Mouse (Mus musculus) embryonic facial prominence, embryonic 10.5 days (tissue): ENCODE results near the gene Lrrc8a. TPM values are rescaled to one million over a fixed set of nuclear protein-coding genes. Genes with fewer than 3 reads are reported as not detected.

Experiments
- DNase-seq: peaks from one replicate; pipeline ENCODE4 v3.0.0-alpha.2; 2017; ENCODE audit warnings: low spot score
- H3K27ac ChIP-seq: fragments of 300-500 bp; sonication (generic); replicated peaks from 2 replicates; pipeline ENCODE4 v1.5.1; 2016; ENCODE audit warnings: mild to moderate bottlenecking
- H3K27me3 ChIP-seq: fragments of 300-500 bp; sonication (generic); replicated peaks from 2 replicates; pipeline ENCODE4 v1.6.1; 2016; ENCODE audit warnings: low read depth, mild to moderate bottlenecking; ENCODE audit not compliant: poor library complexity, severe bottlenecking
- H3K36me3 ChIP-seq: fragments of 300-500 bp; sonication (generic); replicated peaks from 2 replicates; pipeline ENCODE4 v1.6.1; 2016; ENCODE audit warnings: mild to moderate bottlenecking, moderate library complexity
- H3K4me1 ChIP-seq: fragments of 300-500 bp; sonication (generic); 2 replicates; pipeline ENCODE4 v1.6.1; 2016
- H3K4me3 ChIP-seq: fragments of 300-500 bp; sonication (generic); 2 replicates; pipeline ENCODE4 v1.5.1; 2016; ENCODE audit warnings: mild to moderate bottlenecking, moderate library complexity
- H3K9me3 ChIP-seq: fragments of 300-500 bp; sonication (generic); 2 replicates; pipeline ENCODE4 v1.6.1; 2016; ENCODE audit warnings: mild to moderate bottlenecking
- WGBS: fragments of 180-500 bp; shearing (Covaris S2); methylation state at CpG from one replicate; pipeline ENCODE4 v1.1.7; 2016; 5-methylcytosine and 5-hydroxymethylcytosine counted together
- polyA plus RNA-seq: library from polyadenylated mRNA; unstranded; fragments of >200 nt; fragmentation: Nextera tagmentation; extraction: Ambion mirVana; gene quantifications from 2 replicates; pipeline ENCODE4 v1.2.1, GENCODE M21; 2016

Lrrc8a gene
- polyA plus RNA-seq, 1 experiment from 2014 or later = 47.5 TPM

- H3K4me1 ChIP-seq = peaks cover 35% of the 10 kb centered on the region
- H3K27ac ChIP-seq = peak overlapping the region; percentile 86
- 15% methylated on average over 4 of the region's 4 CpGs for WGBS
- peak overlapping the region; percentile 36 for H3K4me3 ChIP-seq
- H3K36me3 ChIP-seq = peaks cover 45% of the 10 kb centered on the region
- DNase-seq = peak; percentile 62
- no peaks in the 10 kb centered on the region for H3K9me3 ChIP-seq
- H3K27me3 ChIP-seq = no peaks in the 10 kb centered on the region
Observed at GRCm38 (mm10) chr2:30266392-30266941, 29.0 kb downstream of the Lrrc8a start.

- Histone ChIP-seq H3K9me3 (no peaks in the 10 kb centered on the region), H3K4me1 (peaks cover 35% of the 10 kb centered on the region), H3K36me3 (peaks cover 35% of the 10 kb centered on the region), H3K4me3 (no peak overlapping the region), H3K27ac (no peak overlapping the region), H3K27me3 (no peaks in the 10 kb centered on the region)
- no peak for DNase-seq
- WGBS = 95% methylated on average over 2 of the region's 2 CpGs
Observed at GRCm38 (mm10) chr2:30267466-30267865, 30.0 kb downstream of the Lrrc8a start.

GRCm38 (mm10) chr2:30268371-30268770 is 30.9 kb downstream of the Lrrc8a start:
- 56% methylated on average over 4 of the region's 4 CpGs for WGBS
- H3K36me3 ChIP-seq = peaks cover 32% of the 10 kb centered on the region

GRCm38 (mm10) chr2:30269241-30269990 is 31.9 kb downstream of the Lrrc8a start:
- DNase-seq = no peak
- H3K27ac ChIP-seq = peak overlapping the region; percentile 41; the same call in 1 of the 2 replicates
- no peaks in the 10 kb centered on the region for H3K27me3 ChIP-seq
- H3K9me3 ChIP-seq = no peaks in the 10 kb centered on the region
- WGBS = 90% methylated on average over 17 of the region's 17 CpGs
- H3K4me3 ChIP-seq = no peak overlapping the region
- peaks cover 31% of the 10 kb centered on the region for H3K4me1 ChIP-seq
- peaks cover 21% of the 10 kb centered on the region for H3K36me3 ChIP-seq

More at GRCm38 (mm10) chr2:30268371-30268770, 30.9 kb downstream of the Lrrc8a start:
- H3K4me1 ChIP-seq = peaks cover 32% of the 10 kb centered on the region
- H3K9me3 ChIP-seq = no peaks in the 10 kb centered on the region
- no peak overlapping the region for H3K4me3 ChIP-seq
- H3K27me3 ChIP-seq = no peaks in the 10 kb centered on the region
- DNase-seq = no peak
- no peak overlapping the region for H3K27ac ChIP-seq

- H3K4me3 ChIP-seq = no peak overlapping the region
- H3K4me1 ChIP-seq = peaks cover 24% of the 10 kb centered on the region
- peak; percentile 50 for DNase-seq
- H3K27ac ChIP-seq = no peak overlapping the region
- no peaks in the 10 kb centered on the region for H3K27me3 ChIP-seq
- H3K36me3 ChIP-seq = peaks cover 14% of the 10 kb centered on the region
- no peaks in the 10 kb centered on the region for H3K9me3 ChIP-seq
- WGBS = 42% methylated on average over 1 of the region's 1 CpGs
Observed at GRCm38 (mm10) chr2:30270134-30270533, 32.6 kb downstream of the Lrrc8a start.

- H3K27ac ChIP-seq = no peak within 1 kb of the TSS
- H3K4me1 ChIP-seq = peaks cover 10% of the 10 kb centered on the region
- WGBS = 90% methylated on average over 11 of the region's 11 CpGs
Observed at GRCm38 (mm10) chr2:30280743-30281142, 43.2 kb downstream of the Lrrc8a start, which contains the start of gene Gm28038. TSS of gene Gm28038 (plus strand) at chr2:30281043.

GRCm38 (mm10) chr2:30281651-30282050 is 44.1 kb downstream of the Lrrc8a start:
- H3K27ac ChIP-seq = no peak overlapping the region
- no peaks in the 10 kb centered on the region for H3K9me3 ChIP-seq
- peaks cover 11% of the 10 kb centered on the region for H3K4me1 ChIP-seq
- no peak for DNase-seq
- H3K36me3 ChIP-seq = peaks cover 22% of the 10 kb centered on the region; the same call in 1 of the 2 replicates
- WGBS = 84% methylated on average over 3 of the region's 3 CpGs
- H3K4me3 ChIP-seq = no peak overlapping the region
- H3K27me3 ChIP-seq = no peaks in the 10 kb centered on the region

More at GRCm38 (mm10) chr2:30280743-30281142, 43.2 kb downstream of the Lrrc8a start, which contains the start of gene Gm28038:
- Histone ChIP-seq H3K9me3 (no peaks in the 10 kb centered on the region), H3K27me3 (no peaks in the 10 kb centered on the region), H3K4me3 (no peak within 1 kb of the TSS), H3K36me3 (peaks cover 22% of the 10 kb centered on the region; the same call in 1 of the 2 replicates)
- no peak for DNase-seq

GRCm38 (mm10) chr2:30283193-30283592 is 45.7 kb downstream of the Lrrc8a start:
- H3K36me3 ChIP-seq = peaks cover 19% of the 10 kb centered on the region
- WGBS = 87% methylated on average over 2 of the region's 2 CpGs

GRCm38 (mm10) chr2:30285004-30285403 is 47.5 kb downstream of the Lrrc8a start:
- no peak for DNase-seq
- Histone ChIP-seq H3K4me1 (peaks cover 23% of the 10 kb centered on the region), H3K27me3 (no peaks in the 10 kb centered on the region), H3K36me3 (peaks cover 35% of the 10 kb centered on the region), H3K27ac (no peak overlapping the region), H3K4me3 (peak overlapping the region; percentile 86), H3K9me3 (no peaks in the 10 kb centered on the region)
- 91% methylated on average over 5 of the region's 5 CpGs for WGBS

More at GRCm38 (mm10) chr2:30283193-30283592, 45.7 kb downstream of the Lrrc8a start:
- no peak overlapping the region for H3K4me3 ChIP-seq
- no peak for DNase-seq
- no peaks in the 10 kb centered on the region for H3K27me3 ChIP-seq
- no peaks in the 10 kb centered on the region for H3K9me3 ChIP-seq
- H3K27ac ChIP-seq = no peak overlapping the region
- H3K4me1 ChIP-seq = peaks cover 23% of the 10 kb centered on the region

- Histone ChIP-seq H3K36me3 (peaks cover 40% of the 10 kb centered on the region), H3K27me3 (no peaks in the 10 kb centered on the region), H3K4me1 (peaks cover 23% of the 10 kb centered on the region), H3K4me3 (peak overlapping the region; percentile 86), H3K9me3 (no peaks in the 10 kb centered on the region), H3K27ac (peak overlapping the region; percentile 89)
- DNase-seq = no peak
- WGBS = 15% methylated on average over 38 of the region's 38 CpGs
Observed at GRCm38 (mm10) chr2:30285416-30286181, 48.1 kb downstream of the Lrrc8a start.

- Histone ChIP-seq H3K27ac (peak within 1 kb of the TSS; percentile 89), H3K36me3 (peaks cover 42% of the 10 kb centered on the region), H3K4me1 (peaks cover 23% of the 10 kb centered on the region), H3K9me3 (no peaks in the 10 kb centered on the region), H3K27me3 (no peaks in the 10 kb centered on the region), H3K4me3 (peak within 1 kb of the TSS; percentile 86)
- WGBS = under 1% methylated on average over 67 of the region's 68 CpGs
- DNase-seq = peak; percentile 98
Observed at GRCm38 (mm10) chr2:30286192-30287026, 48.9 kb downstream of the Lrrc8a start, which contains the start of the genes Dolk and Nup188. TSS of gene Dolk (minus strand) at chr2:30286334. TSS of gene Nup188 (plus strand) at chr2:30286397.
